Mouse (Mus musculus): ENCODE measurements around the gene Hist1h3g. TPM values are rescaled to one million over a fixed set of nuclear protein-coding genes. Genes with fewer than 3 reads are reported as not detected.

The Hist1h3g gene
- polyA plus RNA-seq, 1 experiment = 16.4 TPM

DNA sequence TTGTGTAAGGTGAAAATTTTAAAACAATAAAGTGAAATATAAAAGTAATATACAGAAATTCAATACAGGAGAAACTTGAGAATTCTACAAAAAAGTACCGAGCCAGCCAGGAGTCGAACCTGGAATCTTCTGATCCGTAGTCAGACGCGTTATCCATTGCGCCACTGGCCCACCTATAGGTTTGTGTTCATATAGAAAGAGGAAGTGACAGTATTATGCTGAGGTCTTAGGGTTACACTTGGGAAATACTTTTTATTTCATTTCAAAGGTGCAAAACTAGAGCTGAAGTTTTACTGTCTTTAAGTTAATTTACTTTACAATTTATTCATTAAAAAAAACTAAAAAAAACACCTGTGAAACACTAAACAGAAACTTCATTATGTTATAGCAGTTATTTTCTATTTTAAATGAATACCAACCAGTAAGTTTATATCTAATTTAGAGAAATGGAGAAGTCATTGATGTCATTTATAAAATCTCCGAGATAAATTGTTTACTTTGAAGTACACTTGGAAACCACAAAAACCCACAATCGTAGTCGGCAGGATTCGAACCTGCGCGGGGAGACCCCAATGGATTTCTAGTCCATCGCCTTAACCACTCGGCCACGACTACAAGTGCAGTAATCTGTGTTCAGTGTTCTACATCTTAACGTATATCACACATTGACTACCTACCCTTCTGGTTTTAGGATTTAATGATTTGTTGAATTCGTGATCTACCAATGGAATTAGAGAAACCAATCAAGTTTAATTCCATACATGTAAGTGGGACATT is 34.6 kb upstream of the Hist1h3g start:
- Histone ChIP-seq H3K27me3 (replicated peaks) (peaks cover under 1% of the 10 kb centered on the region), H3K4me1 (peaks cover 68% of the 10 kb centered on the region), H3K36me3 (replicated peaks; ENCODE audit: low read length) (no peaks in the 10 kb centered on the region), H3K9me3 (peaks cover 6% of the 10 kb centered on the region; the same call in 1 of the 2 replicates), H3K4me3 (replicated peaks) (peak overlapping the region; percentile 46)
- TF ChIP-seq GATA1 (IDR thresholded peaks at IDR 0.05; ENCODE audit: borderline replicate concordance, low read length) (no peak), FLI1 (IDR thresholded peaks at IDR 0.05; ENCODE audit: low read length) (no peak)

DNA sequence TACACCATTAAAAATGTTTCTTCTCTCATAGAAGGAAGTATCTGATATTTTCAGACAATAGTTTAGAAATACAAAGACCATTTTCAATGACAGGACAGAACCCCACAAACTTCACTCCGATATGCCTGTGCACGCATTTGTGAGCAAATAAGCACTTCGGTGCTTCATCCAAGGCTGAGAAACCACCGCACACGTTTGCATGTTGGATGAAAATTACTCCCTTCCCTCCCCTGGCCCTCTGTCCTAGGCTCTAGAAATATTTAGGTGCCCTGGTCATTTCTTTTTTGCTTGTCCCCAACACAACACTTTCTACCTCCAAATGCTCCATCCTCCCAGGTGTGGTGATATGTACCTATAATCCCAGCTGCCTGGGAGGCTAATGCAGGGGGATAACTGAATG is 33.7 kb upstream of the Hist1h3g start:
- TF ChIP-seq FLI1 (IDR thresholded peaks at IDR 0.05; ENCODE audit: low read length) = no peak
- no peak for TF ChIP-seq GATA1 (IDR thresholded peaks at IDR 0.05; ENCODE audit: borderline replicate concordance, low read length)
- H3K4me1 ChIP-seq = peaks cover 76% of the 10 kb centered on the region
- H3K4me3 ChIP-seq (replicated peaks) = peak overlapping the region; percentile 73

DNA sequence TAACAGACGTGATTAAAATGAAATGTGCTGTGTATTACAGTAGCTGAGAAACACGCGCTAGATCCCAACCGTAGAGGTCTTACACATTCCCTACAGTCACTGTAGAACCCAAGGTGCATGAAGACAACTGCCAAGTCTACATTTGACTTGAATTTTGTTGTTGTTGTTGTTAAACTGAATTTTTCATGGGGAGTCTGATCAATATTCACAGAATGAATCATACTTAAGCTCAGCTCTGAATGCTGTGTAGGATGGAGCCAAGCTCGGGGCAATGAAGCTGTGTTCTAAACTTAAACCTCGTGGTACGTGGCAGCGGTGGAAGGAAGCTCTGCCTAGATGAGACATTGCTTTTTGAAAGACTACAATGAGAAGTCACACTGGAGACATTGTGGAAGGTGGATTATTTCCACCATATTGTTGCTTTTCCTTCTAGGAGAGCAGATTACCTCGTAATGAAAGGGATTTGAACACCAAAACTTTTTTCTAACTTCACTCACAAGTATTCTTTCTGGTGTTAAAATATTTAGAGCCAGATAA is 33.1 kb upstream of the Hist1h3g start:
- peak overlapping the region; percentile 71 for H3K4me3 ChIP-seq (replicated peaks)
- H3K4me1 ChIP-seq = peaks cover 76% of the 10 kb centered on the region

More for the DNA sequence above, 33.7 kb upstream of the Hist1h3g start:
- Histone ChIP-seq H3K27me3 (replicated peaks) (no peaks in the 10 kb centered on the region), H3K36me3 (replicated peaks; ENCODE audit: low read length) (no peaks in the 10 kb centered on the region), H3K9me3 (no peaks in the 10 kb centered on the region)

DNA sequence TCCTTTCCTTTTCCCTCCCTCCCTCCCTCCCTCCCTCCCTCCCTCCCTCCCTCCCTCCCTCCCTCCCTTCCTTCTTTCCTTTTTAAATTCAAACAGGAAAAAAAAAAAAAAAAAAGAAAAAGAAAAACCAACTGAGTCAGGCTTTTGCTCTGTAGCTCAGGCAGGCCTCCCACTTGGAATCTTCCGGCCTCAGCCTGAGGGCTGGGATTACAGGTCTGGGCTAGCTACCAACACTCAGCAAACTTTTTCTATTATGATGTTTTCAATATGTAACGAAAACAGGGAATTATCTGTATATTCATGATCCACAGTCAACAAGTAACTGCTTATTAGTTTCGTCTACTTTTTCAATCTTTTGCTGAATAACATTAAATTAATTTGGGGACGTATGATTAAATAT is 32.3 kb upstream of the Hist1h3g start:
- peaks cover 74% of the 10 kb centered on the region for H3K4me1 ChIP-seq
- H3K36me3 ChIP-seq (replicated peaks; ENCODE audit: low read length) = no peaks in the 10 kb centered on the region
- no peak overlapping the region for H3K4me3 ChIP-seq (replicated peaks)
- TF ChIP-seq GATA1 (IDR thresholded peaks at IDR 0.05; ENCODE audit: borderline replicate concordance, low read length) (no peak), FLI1 (IDR thresholded peaks at IDR 0.05; ENCODE audit: low read length) (no peak)
- no peaks in the 10 kb centered on the region for H3K27me3 ChIP-seq (replicated peaks)
- H3K9me3 ChIP-seq = no peaks in the 10 kb centered on the region

More for the DNA sequence above, 33.1 kb upstream of the Hist1h3g start:
- Histone ChIP-seq H3K27me3 (replicated peaks) (no peaks in the 10 kb centered on the region), H3K36me3 (replicated peaks; ENCODE audit: low read length) (no peaks in the 10 kb centered on the region), H3K9me3 (no peaks in the 10 kb centered on the region)
- TF ChIP-seq FLI1 (IDR thresholded peaks at IDR 0.05; ENCODE audit: low read length) (no peak), GATA1 (IDR thresholded peaks at IDR 0.05; ENCODE audit: borderline replicate concordance, low read length) (no peak)

DNA sequence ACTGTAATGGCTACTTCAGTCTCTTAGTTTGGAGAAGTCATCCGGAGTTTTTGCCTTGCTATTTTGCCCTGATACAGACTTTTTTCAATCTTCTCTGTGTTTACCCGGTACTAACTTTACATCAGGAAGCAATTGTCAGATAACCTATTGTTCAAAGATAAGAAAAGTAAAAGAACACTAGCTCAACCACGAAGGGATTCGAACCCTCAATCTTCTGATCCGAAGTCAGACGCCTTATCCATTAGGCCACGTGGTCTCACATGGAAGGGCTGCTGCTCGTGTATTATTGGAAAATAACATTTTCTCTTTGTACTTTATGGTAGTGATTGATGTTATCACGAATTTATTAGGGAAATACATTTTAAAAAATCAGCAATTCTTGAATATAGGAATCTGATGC is 31.4 kb upstream of the Hist1h3g start:
- TF ChIP-seq FLI1 (IDR thresholded peaks at IDR 0.05; ENCODE audit: low read length) = no peak
- TF ChIP-seq GATA1 (IDR thresholded peaks at IDR 0.05; ENCODE audit: borderline replicate concordance, low read length) = no peak
- Histone ChIP-seq H3K27me3 (replicated peaks) (no peaks in the 10 kb centered on the region), H3K9me3 (no peaks in the 10 kb centered on the region), H3K36me3 (replicated peaks; ENCODE audit: low read length) (no peaks in the 10 kb centered on the region), H3K4me3 (replicated peaks) (peak overlapping the region; percentile 53), H3K4me1 (peaks cover 65% of the 10 kb centered on the region)

DNA sequence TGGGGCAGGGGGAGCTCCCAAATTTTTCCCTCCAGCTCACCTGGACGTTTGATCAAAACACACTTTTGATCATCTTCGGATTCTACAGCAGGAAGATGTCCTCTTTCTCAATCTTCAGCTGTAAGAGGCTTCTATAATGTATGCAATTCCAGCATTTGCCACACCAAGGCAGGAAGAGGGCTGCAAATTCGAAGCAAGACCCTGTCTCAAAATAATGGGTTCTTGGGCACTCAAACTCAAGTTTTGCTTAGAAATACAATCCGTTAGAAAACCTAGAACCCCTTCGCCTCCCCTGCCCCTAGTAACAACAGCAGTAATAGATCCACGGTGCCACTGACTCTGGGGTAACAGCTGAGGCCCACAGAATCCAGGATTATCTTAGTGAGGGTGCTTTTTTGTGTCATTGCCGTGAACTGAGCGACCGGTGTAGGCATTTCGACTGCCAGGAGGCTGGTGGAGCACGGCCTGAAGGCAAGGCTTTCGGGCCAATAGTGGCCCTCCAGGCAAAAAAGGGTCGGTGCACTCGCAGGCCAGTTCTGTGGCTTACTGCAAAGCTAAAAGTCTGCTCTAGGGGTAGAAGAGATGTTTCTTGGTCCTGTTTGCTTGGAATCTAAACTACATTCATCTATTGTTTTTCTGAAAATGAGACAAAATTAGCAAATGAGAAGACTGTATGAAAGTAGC is 29.4 kb upstream of the Hist1h3g start:
- no peak for TF ChIP-seq FLI1 (IDR thresholded peaks at IDR 0.05; ENCODE audit: low read length)
- TF ChIP-seq GATA1 (IDR thresholded peaks at IDR 0.05; ENCODE audit: borderline replicate concordance, low read length) = no peak

DNA sequence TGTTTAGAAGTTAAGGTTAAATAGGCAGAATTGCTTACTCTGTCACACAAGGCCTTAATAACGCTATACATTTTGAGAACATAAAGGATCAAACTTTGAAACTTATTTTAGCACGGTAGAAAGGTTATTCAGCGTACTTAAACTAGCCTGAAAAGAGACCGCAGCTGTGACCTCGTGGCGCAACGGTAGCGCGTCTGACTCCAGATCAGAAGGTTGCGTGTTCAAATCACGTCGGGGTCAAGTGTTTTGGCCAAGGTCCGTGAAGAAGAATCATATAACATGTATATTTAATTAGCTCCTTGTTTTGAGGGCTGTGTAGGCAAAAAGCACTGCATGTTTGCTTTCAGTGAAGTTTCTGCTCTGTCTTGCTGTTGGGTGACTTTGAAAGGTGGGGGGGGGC is 28.9 kb upstream of the Hist1h3g start:
- Histone ChIP-seq H3K4me1 (peaks cover 62% of the 10 kb centered on the region), H3K9me3 (no peaks in the 10 kb centered on the region), H3K36me3 (replicated peaks; ENCODE audit: low read length) (no peaks in the 10 kb centered on the region), H3K27me3 (replicated peaks) (peaks cover 2% of the 10 kb centered on the region), H3K4me3 (replicated peaks) (peak overlapping the region; percentile 89)
- TF ChIP-seq GATA1 (IDR thresholded peaks at IDR 0.05; ENCODE audit: borderline replicate concordance, low read length) = no peak
- no peak for TF ChIP-seq FLI1 (IDR thresholded peaks at IDR 0.05; ENCODE audit: low read length)

More for the DNA sequence above, 29.4 kb upstream of the Hist1h3g start:
- Histone ChIP-seq H3K9me3 (no peaks in the 10 kb centered on the region), H3K27me3 (replicated peaks) (peaks cover 2% of the 10 kb centered on the region), H3K36me3 (replicated peaks; ENCODE audit: low read length) (no peaks in the 10 kb centered on the region), H3K4me1 (peaks cover 63% of the 10 kb centered on the region), H3K4me3 (replicated peaks) (peak overlapping the region; percentile 89)

DNA sequence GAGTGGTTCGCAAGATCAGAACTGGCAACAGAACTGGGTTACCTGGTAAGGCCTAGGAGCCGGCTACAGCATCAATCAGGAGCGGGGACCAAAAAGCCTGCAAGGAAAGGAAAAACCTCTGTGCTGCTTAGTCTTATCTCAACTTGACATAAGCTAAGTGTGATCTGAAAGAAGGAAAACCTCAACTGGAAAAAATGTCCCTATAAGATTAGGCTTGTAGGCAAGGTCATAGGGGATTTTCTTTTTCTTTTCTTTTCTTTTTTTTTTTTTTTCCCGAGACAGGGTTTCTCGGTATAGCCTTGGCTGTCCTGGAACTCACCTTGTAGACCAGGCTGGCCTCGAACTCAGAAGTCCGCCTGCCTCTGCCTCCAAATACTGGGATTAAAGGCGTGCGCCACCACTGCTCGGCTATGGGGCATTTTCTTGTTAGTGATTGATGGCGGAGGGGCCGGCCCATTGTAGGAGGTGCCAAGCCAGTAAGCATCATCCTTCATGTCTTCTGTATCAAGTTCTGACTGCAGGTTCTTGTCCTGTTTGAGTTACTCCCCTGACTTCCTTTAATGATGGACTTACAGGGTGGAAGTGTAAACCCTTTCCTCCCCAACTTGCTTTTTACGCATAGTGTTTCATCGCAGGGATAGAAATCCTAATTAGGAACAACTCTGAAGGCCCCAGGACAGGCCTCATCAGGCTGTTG is 28.3 kb upstream of the Hist1h3g start:
- no peaks in the 10 kb centered on the region for H3K36me3 ChIP-seq (replicated peaks; ENCODE audit: low read length)
- no peaks in the 10 kb centered on the region for H3K9me3 ChIP-seq
- H3K27me3 ChIP-seq (replicated peaks) = peaks cover 2% of the 10 kb centered on the region
- H3K4me1 ChIP-seq = peaks cover 56% of the 10 kb centered on the region
- TF ChIP-seq GATA1 (IDR thresholded peaks at IDR 0.05; ENCODE audit: borderline replicate concordance, low read length) (no peak), FLI1 (IDR thresholded peaks at IDR 0.05; ENCODE audit: low read length) (no peak)
- H3K4me3 ChIP-seq (replicated peaks) = peak overlapping the region; percentile 89

DNA sequence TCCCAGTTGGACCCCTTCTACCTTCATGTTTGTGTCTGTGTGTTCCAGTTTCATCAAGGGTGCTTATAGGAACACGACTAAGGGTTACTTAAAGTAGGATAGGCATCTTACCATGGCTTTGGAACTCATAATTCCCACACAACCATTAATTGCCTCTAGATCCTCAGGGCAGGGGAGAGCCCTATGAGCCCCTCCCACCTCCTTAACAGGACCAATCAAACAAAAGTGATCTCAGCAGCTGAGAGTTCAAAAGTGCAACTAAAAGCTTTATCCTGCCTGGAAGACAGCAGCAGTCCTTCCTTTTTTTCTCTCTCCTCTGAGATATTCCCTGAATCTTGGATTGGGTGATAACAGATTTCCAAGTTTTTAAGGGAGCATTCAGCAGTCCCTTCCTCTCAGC is 25.1 kb upstream of the Hist1h3g start:
- Histone ChIP-seq H3K36me3 (replicated peaks; ENCODE audit: low read length) (no peaks in the 10 kb centered on the region), H3K27me3 (replicated peaks) (peaks cover 2% of the 10 kb centered on the region), H3K9me3 (no peaks in the 10 kb centered on the region), H3K4me1 (peaks cover 34% of the 10 kb centered on the region), H3K4me3 (replicated peaks) (no peak overlapping the region)
- TF ChIP-seq GATA1 (IDR thresholded peaks at IDR 0.05; ENCODE audit: borderline replicate concordance, low read length) = no peak
- TF ChIP-seq FLI1 (IDR thresholded peaks at IDR 0.05; ENCODE audit: low read length) = no peak

Measured in megakaryocyte, embryonic 14.5 days (primary cell).